Mouse (Mus musculus) thymus, adult 2 months (tissue): ENCODE measurements around the gene Srp14.

Source experiments
- CTCF ChIP-seq: fragments of 200-500 bp; IDR thresholded peaks from 2 replicates; pipeline ENCODE4 v1.5.1; 2012; ENCODE audit warnings: mild to moderate bottlenecking, control low read depth, low read length, moderate library complexity, borderline replicate concordance; ENCODE audit not compliant: control insufficient read depth, poor library complexity, insufficient read depth; ENCODE audit errors: extremely low read depth
- POLR2A ChIP-seq: fragments of 200-500 bp; IDR thresholded peaks from 2 replicates; pipeline ENCODE4 v1.6.1; 2012; ENCODE audit warnings: mild to moderate bottlenecking, low read length, control low read depth, moderate library complexity; ENCODE audit not compliant: control insufficient read depth, poor library complexity, insufficient read depth; ENCODE audit errors: extremely low read depth

DNA sequence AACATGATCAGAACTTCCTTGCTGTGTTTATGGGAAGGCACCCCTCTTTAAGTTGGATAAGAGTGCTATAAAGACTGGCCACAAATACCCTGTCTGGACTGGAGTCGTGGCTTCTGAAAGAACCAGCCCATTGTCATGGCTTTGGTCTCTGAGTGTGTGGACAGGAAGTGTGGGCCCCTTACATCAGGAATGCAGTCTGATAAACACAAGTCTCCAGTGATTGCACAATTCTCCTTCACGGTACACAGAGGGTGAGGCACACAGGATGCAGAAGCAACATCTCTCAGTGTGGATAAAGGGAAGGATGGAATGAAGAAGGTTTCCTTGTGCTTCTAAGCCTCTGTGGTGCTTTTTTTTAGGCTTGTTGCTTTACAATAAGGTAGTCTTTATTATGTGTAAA, 42.8 kb upstream of the Srp14 start:
- TF ChIP-seq POLR2A: no peak
- TF ChIP-seq CTCF: no peak
